Mouse (Mus musculus): ENCODE measurements around the gene Rad23b.

GRCm38 (mm10) chr4:55328471-55328870 lies 21.4 kb upstream of the Rad23b start:
- TF ChIP-seq CTCF (IDR thresholded peaks at IDR 0.05; ENCODE audit: borderline replicate concordance, extremely low read depth, insufficient read depth, insufficient read length) (no peak), POLR2A (IDR thresholded peaks at IDR 0.05; ENCODE audit: borderline replicate concordance, extremely low read depth, insufficient read depth, insufficient read length, poor library complexity, severe bottlenecking) (no peak)

Data from brain, embryonic 14.5 days (tissue).